Mouse (Mus musculus): Measurements from ENCODE around the gene Gdpgp1.

DNA sequence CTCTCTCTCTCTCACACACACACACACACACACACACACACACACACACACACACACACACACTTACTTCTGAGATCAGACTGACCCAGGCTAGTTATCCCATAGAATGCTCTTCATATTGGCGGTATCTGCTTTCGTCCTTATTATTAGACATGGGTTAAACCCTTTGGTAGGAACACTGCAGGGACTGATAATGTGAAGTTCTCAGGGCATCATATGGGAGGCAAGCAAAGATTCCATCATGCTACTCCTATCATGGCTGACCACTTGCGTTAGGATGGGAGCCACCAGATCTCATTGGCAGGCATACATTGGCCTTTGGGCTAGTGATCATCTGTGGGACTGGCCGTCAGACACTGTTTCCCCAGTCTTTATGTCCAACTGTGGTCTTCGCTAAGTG lies 37.5 kb upstream of the Gdpgp1 start:
- TF ChIP-seq POLR2A (IDR thresholded peaks at IDR 0.05; ENCODE audit: insufficient read depth, low read depth, low read length) (no peak), CTCF (IDR thresholded peaks at IDR 0.05; ENCODE audit: insufficient read depth, low read depth, low read length) (no peak)
